Mouse (Mus musculus): ENCODE measurements around the gene Selenof. TPM values are rescaled to one million over a fixed set of nuclear protein-coding genes. Genes with fewer than 3 reads are reported as not detected.

Gene Selenof
- 118 and 135 TPM in 2 replicates for polyA plus RNA-seq (2021; fragmentation: Nextera tagmentation)
- long read RNA-seq, experiment 1, transcript Selenof-201 (5 exons, 1,514 nt) = major isoform, 341 of 359 reads
- long read RNA-seq, experiment 1, partial matches to known transcripts = 11 of 359 reads
- long read RNA-seq, experiment 1, other reads (novel, unspliced or antisense) = 6 of 359 reads
- long read RNA-seq, experiment 2, transcript Selenof-201 (5 exons, 1,514 nt) = major isoform, 161 of 202 reads
- long read RNA-seq, experiment 2, partial matches to known transcripts = 39 of 202 reads
- long read RNA-seq, experiment 2, other reads (novel, unspliced or antisense) = 2 of 202 reads

DNA sequence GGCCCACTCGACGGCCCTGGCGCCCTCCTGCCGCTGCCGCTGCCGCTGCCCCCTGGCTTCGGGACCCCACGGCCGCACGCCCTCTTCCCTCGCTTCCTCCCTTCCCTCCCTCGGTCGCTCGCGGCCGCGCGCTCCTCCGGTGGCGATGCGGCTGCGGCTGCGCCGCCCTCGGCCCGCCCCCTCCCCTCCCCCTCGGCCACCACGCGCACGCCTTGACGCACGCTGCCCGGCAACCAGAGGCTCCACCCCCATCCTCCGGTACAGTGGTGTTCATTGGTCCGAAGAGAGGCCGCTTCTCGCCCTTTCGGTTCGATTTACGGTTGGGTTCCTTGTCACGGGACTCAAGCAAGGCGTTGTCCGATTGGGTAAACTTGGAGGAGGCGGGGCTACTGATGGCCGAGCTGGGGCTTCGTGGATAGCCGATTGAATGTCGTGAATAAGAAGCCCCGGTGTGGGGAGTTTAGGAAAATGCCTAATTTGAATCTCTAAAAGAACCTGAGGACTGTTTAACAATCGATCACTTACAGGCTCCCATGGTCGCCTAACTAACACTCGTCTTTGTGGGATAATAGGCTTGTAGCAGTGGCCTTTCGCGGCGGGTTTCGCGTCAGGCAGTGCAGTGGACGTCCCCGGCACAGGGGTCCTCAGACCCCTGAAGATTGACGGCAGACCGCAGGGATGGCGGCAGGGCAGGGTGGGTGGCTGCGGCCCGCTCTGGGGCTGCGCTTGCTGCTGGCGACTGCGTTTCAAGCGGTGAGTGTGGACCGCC lies at the start of gene Selenof, which contains the start of gene Hs2st1:
TSS of gene Selenof (plus strand) at position 258 of the 769 bp plus-strand sequence.
TSS of gene Hs2st1 (minus strand) at position 135 of the 769 bp plus-strand sequence.

Other genes starting within 250 kb of the Selenof start
- gene Hs2st1, start 123 bp upstream of the Selenof start, polyA plus RNA-seq (2021; fragmentation: Nextera tagmentation) = 4.3 and 4.5 TPM in 2 replicates
- 40.5 and 68.8 TPM in 2 replicates for gene Sh3glb1, start 150.0 kb downstream of the Selenof start, polyA plus RNA-seq (2021; fragmentation: Nextera tagmentation)
- gene Clca3a1, start 190.7 kb downstream of the Selenof start, polyA plus RNA-seq (2021; fragmentation: Nextera tagmentation) = 0.06 and 0.17 TPM in 2 replicates
- gene Clca3a2, start 249.2 kb downstream of the Selenof start, polyA plus RNA-seq (2021; fragmentation: Nextera tagmentation) = 0.07 TPM in 1 of 2 replicates, not detected in the other

All from left cerebral cortex, adult 6 months (tissue).